Mouse (Mus musculus): ENCODE results near the gene Lcp2. TPM values are rescaled to one million over a fixed set of nuclear protein-coding genes. Genes with fewer than 3 reads are reported as not detected.

The Lcp2 gene
- polyA plus RNA-seq, 1 experiment = 2.2 TPM

DNA sequence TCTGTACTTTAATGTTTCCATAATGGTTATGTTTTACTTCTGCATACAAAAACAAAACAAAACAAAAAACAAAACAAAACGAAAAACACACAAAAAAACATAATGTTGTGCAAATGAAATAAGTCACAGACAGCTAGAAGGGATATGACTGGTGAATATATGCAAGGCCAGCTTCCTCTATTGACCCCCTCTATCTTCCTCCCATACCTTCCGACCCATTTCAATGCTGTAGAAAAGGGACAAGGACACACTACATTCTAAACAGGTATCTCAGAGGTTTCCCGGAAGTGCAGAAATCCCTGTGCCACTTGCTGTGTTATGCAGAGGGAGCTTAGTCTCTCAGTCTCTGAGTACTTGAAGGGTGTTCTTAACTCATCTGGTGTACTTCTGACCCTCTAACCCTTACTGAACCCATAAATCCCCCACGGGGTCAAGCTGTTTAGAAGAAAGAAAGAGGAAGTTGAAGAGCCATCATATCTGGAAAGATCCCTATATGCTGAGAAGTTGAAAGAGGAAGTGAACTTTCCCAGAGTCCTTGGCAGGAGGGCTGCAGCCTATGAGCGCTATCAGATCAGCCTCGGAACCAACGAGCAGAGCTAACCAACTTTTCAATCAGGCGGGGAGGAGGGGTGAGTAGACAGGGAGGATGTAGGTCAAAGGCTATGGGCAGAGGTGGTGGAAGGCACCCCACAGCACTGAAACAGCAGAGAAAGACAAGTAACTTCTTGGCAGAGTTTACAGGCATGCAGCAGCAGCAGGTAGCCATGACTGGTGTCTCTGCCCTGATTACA is 15.5 kb upstream of the Lcp2 start:
- no peaks in the 10 kb centered on the region for H3K4me1 ChIP-seq (ENCODE audit: control insufficient read depth, insufficient read depth, insufficient read length, low read length)

GRCm38 (mm10) chr11:34034008-34034505 is 12.7 kb upstream of the Lcp2 start:
- Histone ChIP-seq H3K4me3 (ENCODE audit: insufficient read depth, low read depth, low read length) (no peak overlapping the region), H3K27ac (replicated peaks; ENCODE audit: low read depth, low read length) (no peak overlapping the region), H3K4me1 (ENCODE audit: control insufficient read depth, insufficient read depth, insufficient read length, low read length) (no peaks in the 10 kb centered on the region)

More for the DNA sequence above, 15.5 kb upstream of the Lcp2 start:
- H3K4me3 ChIP-seq (ENCODE audit: insufficient read depth, low read depth, low read length) = no peak overlapping the region
- H3K27ac ChIP-seq (replicated peaks; ENCODE audit: low read depth, low read length) = peak overlapping the region; percentile 39; the same call in 1 of the 2 replicates

DNA sequence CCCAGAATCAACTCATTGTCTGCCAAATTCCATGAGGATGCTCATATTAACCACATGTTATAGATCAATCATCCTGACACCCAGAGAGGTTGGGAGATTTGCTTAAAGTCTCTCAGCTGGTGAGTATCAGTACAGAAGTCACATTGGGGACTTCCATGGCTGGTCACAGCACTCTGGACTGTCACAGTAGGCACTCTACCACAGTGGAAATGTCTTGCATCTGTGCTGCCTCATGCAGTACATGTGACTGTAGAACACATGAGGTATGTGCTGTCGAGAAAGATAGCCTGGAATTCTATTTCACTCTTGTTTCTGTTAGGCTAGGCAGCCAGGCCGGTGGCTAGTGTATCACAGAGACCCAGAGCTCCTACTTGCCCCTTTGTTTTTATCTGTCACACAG is 11.9 kb upstream of the Lcp2 start:
- H3K27ac ChIP-seq (replicated peaks; ENCODE audit: low read depth, low read length) = no peak overlapping the region
- H3K4me3 ChIP-seq (ENCODE audit: insufficient read depth, low read depth, low read length) = no peak overlapping the region
- H3K4me1 ChIP-seq (ENCODE audit: control insufficient read depth, insufficient read depth, insufficient read length, low read length) = no peaks in the 10 kb centered on the region

DNA sequence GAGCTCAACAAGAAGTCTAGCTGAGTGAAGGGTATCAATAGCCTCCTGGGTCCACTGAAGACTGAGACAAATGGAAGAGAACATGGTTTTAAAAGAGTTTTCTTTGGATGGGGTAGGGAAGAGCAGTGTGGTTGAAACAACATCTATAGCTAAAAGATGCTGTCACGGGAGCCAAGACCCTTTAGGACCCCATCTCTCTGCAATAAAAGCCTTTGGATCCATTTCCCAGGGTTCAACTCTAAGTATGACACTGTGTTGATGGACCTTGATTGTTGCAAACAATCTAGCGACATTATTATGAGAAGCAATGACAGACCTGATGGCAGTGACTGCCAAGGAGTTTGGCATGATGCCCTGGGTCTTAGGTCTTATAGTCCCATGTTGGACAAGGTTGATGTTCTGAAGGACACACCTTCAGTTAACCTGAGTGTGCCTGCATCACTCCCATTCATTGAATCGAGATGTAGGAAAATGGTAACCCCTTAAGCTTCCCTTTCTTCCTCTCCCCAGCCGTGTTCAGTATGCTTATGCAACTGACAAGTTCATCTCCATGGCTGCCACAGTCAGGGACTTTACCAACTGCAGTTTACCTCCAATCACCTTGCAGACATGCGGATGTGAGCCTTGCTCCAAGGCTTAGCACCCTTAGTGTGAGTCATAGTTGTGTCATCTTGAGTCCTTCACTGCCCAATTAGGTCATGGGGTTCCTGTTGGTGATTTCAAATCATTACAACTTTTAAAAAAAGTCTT is 10.6 kb upstream of the Lcp2 start:
- H3K4me1 ChIP-seq (ENCODE audit: control insufficient read depth, insufficient read depth, insufficient read length, low read length) = no peaks in the 10 kb centered on the region
- no peak overlapping the region for H3K4me3 ChIP-seq (ENCODE audit: insufficient read depth, low read depth, low read length)
- H3K27ac ChIP-seq (replicated peaks; ENCODE audit: low read depth, low read length) = no peak overlapping the region

GRCm38 (mm10) chr11:34040061-34040460 is 6.7 kb upstream of the Lcp2 start:
- H3K4me3 ChIP-seq (ENCODE audit: insufficient read depth, low read depth, low read length) = no peak overlapping the region
- no peak overlapping the region for H3K27ac ChIP-seq (replicated peaks; ENCODE audit: low read depth, low read length)
- H3K4me1 ChIP-seq (ENCODE audit: control insufficient read depth, insufficient read depth, insufficient read length, low read length) = no peaks in the 10 kb centered on the region

DNA sequence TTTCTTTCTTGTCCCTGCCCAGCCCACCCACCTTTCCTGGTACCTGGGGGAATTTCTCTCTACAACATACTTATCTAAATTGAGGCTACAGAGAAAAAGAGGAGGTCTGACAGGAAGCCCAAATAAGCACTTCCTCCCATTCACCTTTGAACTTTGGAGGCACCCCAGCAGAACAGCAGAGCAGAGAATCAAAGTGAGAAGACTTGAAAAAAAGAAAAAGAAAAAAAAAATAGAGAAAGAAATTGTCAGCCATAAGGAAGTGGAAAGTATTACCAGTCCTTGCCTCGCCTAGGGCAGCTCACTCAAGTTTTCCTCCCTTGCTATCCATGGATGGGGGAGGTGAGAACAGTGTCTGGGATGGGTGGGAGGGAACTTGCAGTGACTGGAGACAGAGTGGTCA is 3.9 kb upstream of the Lcp2 start:
- H3K27ac ChIP-seq (replicated peaks; ENCODE audit: low read depth, low read length) = no peak overlapping the region
- H3K4me1 ChIP-seq (ENCODE audit: control insufficient read depth, insufficient read depth, insufficient read length, low read length) = no peaks in the 10 kb centered on the region
- H3K4me3 ChIP-seq (ENCODE audit: insufficient read depth, low read depth, low read length) = no peak overlapping the region

GRCm38 (mm10) chr11:34047542-34047937 is 820 bp downstream of the Lcp2 start:
- Histone ChIP-seq H3K4me1 (ENCODE audit: control insufficient read depth, insufficient read depth, insufficient read length, low read length) (no peaks in the 10 kb centered on the region), H3K4me3 (ENCODE audit: insufficient read depth, low read depth, low read length) (peak overlapping the region; percentile 49), H3K27ac (replicated peaks; ENCODE audit: low read depth, low read length) (peak overlapping the region; percentile 81)

GRCm38 (mm10) chr11:34048375-34049124 is 1.8 kb downstream of the Lcp2 start:
- Histone ChIP-seq H3K27ac (replicated peaks; ENCODE audit: low read depth, low read length) (no peak overlapping the region; the same call in 1 of the 2 replicates), H3K4me3 (ENCODE audit: insufficient read depth, low read depth, low read length) (peak overlapping the region; percentile 17), H3K4me1 (ENCODE audit: control insufficient read depth, insufficient read depth, insufficient read length, low read length) (no peaks in the 10 kb centered on the region)

DNA sequence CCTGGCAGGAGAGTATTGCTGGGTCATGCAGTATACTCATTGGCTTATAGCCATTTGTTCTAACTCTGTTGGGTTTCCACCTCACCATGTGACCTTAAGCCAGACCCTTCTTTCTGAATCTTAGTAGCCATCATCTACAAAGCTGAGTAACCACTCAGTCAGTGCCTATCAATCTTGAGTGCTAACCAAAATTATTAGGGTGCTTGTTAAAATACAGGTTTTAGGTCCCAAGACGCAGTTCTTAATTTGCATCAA is 2.3 kb downstream of the Lcp2 start:
- peak overlapping the region; percentile 17; the same call in 1 of the 2 replicates for H3K4me3 ChIP-seq (ENCODE audit: insufficient read depth, low read depth, low read length)
- no peaks in the 10 kb centered on the region for H3K4me1 ChIP-seq (ENCODE audit: control insufficient read depth, insufficient read depth, insufficient read length, low read length)
- no peak overlapping the region for H3K27ac ChIP-seq (replicated peaks; ENCODE audit: low read depth, low read length)

DNA sequence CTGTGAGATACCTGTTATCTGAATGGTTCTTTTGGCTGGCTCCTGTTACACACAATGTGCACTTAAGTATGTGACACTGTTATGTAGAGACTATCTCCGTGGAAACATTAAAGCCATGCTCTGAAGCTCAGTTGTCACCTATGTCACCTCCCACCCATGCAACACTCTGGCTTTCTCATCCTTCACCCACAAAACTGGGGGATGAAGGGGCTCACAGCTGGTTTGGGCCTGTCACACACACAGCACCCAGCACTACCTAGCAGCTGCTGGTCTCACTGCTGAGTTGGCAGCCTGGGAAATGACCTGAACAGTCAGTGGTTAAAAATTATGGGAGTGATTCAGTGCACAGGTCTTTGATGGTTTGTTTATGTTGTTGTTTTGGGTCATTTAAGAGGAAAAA is 3.3 kb downstream of the Lcp2 start:
- Histone ChIP-seq H3K4me1 (ENCODE audit: control insufficient read depth, insufficient read depth, insufficient read length, low read length) (no peaks in the 10 kb centered on the region; the same call in 1 of the 2 replicates), H3K27ac (replicated peaks; ENCODE audit: low read depth, low read length) (no peak overlapping the region), H3K4me3 (ENCODE audit: insufficient read depth, low read depth, low read length) (no peak overlapping the region)

- Histone ChIP-seq H3K4me3 (ENCODE audit: insufficient read depth, low read depth, low read length) (no peak overlapping the region), H3K4me1 (ENCODE audit: control insufficient read depth, insufficient read depth, insufficient read length, low read length) (no peaks in the 10 kb centered on the region; the same call in 1 of the 2 replicates), H3K27ac (replicated peaks; ENCODE audit: low read depth, low read length) (no peak overlapping the region)
These were observed 3.9 kb downstream of the Lcp2 start for GRCm38 (mm10) chr11:34050643-34051042.

- H3K4me1 ChIP-seq (ENCODE audit: control insufficient read depth, insufficient read depth, insufficient read length, low read length) = no peaks in the 10 kb centered on the region; the same call in 1 of the 2 replicates
- H3K4me3 ChIP-seq (ENCODE audit: insufficient read depth, low read depth, low read length) = no peak overlapping the region
- H3K27ac ChIP-seq (replicated peaks; ENCODE audit: low read depth, low read length) = no peak overlapping the region
These were observed 6.5 kb downstream of the Lcp2 start for GRCm38 (mm10) chr11:34053031-34053818.

DNA sequence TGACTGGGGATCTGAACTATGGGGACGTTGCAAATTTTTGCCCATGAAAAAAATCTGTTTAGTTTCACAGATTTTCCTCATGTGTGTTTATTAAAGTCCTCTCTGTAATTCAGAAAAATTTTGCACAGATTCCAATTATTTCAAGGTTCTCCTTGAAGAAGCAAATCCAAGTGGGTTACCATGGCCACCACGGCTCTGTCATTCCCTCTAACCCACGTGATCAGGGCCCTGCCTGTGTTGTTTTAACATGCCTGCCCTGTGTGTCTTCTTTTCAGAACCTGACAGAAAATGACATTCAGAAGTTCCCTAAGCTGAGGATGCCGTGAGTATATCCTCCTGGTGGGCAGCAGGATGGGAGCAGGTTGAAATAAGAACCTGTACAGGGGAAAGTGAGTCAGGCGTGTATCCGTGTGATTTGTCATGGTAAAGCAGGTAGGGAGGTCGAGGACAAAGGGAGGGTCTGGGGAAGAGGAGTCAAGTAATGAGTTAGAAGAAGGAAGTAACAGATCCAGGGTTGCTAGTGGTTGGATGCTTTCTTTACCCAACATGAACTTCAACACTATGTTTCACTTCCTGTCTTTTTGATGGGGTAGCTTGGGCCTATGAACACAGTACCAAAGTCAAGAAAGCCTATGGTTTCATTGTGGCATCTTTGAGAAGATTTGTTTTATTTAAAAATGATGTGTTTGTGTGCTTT is 7.5 kb downstream of the Lcp2 start:
- Histone ChIP-seq H3K4me1 (ENCODE audit: control insufficient read depth, insufficient read depth, insufficient read length, low read length) (no peaks in the 10 kb centered on the region; the same call in 1 of the 2 replicates), H3K4me3 (ENCODE audit: insufficient read depth, low read depth, low read length) (no peak overlapping the region), H3K27ac (replicated peaks; ENCODE audit: low read depth, low read length) (no peak overlapping the region)

DNA sequence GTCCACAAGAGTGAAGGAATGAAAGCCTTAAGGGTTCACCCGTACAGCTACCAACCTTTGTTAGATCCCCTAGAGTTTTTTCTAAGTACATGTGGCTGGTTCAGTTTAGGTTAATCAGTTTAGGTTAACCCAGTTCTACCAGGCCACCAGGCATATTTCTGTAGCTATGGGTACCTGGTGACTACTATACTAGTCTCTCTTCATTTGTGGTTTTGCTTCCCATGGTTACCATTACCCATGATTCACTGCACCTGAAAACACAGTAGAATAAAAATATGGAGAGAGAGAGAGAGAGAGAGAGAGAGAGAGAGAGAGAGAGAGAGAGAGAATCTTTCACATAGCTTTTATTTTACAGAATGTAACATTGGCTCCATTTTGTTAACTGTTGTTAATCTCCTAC is 10.0 kb downstream of the Lcp2 start:
- no peak overlapping the region for H3K27ac ChIP-seq (replicated peaks; ENCODE audit: low read depth, low read length)
- H3K4me1 ChIP-seq (ENCODE audit: control insufficient read depth, insufficient read depth, insufficient read length, low read length) = no peaks in the 10 kb centered on the region; the same call in 1 of the 2 replicates
- no peak overlapping the region for H3K4me3 ChIP-seq (ENCODE audit: insufficient read depth, low read depth, low read length)

Data from brown adipose tissue, adult 24 weeks (tissue).